Mouse (Mus musculus): ENCODE results near the gene Zc3h8.

The Zc3h8 gene

DNA sequence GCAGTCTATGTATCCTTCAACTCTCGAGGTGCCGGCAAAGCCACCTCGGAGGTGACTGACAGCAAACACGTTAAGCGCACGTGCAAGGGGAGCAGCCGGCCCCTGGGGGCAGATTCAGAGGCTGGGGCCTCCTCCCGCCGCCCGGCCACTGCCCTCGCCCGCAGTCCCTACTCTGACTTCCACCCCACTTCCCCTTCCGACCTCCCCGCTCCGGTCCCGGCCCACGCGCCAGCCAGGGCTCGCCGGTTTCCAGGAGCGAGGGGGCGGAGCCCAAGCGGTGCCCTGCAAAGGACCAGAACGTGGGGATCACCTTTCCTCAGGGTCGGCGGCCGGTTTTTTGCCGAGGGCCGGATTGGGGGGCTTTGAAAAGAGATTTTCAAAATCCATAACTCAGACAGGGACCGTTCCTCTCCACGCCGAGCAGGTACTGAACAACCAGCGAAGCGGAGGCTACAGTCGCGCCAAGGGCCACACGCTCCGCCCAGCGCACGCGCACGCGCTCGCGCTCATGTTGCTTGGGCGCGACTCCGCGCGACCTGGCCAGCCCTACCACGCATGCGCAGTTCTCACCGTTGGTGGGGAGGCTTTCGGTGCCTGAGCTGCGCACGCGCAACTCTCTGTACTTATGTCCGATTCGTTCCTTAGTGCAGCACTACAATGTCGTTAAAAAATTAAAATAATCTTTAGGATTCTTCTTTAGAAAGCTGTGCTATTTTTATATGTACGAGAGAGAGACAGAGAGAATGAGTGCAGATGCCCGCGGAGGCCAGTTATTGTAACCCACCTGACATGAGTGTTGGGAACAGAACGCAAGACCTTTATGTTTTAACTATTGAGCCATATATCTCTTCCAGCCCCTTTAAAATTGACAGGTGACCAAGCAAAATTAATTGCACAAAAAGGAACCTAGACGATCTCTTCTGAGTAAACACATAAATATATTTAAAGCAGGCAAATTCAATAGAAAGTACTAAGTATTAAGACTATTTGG lies at the start of gene Zc3h8:
Gene Zc3h8 (minus strand): TSS at position 540 of the 991 bp plus-strand sequence.
- peak; percentile 92 to 94 for DNase-seq (ENCODE audit: low spot score in 2 of 2)

DNA sequence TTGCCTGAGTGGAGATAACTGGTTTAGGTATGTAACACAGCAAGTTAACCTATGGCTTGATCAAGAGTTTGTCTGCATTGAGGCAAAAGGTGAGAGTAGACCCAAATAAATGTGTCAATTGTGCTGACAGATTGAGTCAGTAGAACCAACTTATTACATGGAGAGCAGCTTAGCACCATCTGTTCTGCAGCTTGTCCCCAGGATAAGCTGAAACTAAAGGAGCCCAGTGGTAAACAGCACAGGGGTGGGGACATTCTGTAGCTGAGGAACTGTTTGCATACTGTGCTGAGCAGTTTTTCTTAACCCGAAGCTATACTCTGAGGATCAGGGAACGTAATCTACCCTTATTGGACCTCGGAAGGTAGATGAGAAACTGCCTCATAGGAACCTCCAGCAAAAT lies 40.9 kb upstream of the Zc3h8 start:
- DNase-seq (ENCODE audit: low spot score in 2 of 2): peak; percentile 4 to 12

GRCm38 (mm10) chr2:128975572-128975971 lies 31.7 kb upstream of the Zc3h8 start:
- DNase-seq (ENCODE audit: low spot score in 2 of 2): no peak

DNA sequence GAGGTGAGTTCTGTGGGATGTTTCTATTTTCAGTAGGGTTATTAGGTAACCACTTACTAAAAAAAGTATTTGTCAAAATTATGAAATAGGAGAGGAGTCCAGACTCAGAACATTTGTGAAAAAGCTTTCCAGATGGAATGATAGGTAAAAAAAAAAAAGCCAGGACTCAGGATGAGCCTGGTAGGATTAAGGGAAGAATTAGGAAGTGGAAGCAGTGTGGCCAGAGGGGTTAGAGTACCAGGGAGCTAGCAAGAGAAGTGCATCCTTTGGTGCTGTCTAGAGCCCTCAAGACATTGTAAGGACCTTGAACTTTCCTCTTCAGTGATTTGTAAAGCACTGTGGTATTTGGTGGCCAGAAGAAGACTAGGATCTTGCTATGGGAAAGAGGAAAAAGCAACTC lies 28.4 kb upstream of the Zc3h8 start:
- no peak for DNase-seq (ENCODE audit: low spot score in 2 of 2)

DNA sequence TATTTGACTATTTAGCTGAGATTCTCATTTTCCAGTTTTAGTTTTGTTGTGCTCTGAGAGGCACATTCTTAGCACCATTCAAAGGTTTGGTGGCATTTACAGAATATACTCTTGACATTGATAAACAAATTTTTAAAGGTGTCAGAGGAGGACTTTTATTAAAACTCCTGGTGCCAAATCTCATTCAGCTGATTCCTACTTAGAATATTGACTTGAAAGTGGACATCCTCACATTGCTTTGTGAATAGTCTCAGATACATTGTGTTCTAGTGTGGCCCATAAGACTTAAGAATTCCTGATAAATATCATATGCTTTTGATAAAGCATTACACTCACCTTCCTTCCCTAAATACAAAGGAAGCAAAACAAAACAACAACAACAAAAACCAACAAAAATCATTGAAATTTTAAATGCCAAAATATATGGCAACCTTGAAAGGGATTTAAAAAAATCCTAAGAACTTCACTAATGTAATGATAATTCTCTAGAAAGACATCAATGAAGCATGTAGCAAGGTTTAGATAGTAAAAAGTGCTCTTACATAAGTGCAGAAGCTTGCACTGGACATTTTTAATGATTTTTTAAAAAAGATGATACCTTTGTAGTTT lies 24.7 kb upstream of the Zc3h8 start:
- no peak for DNase-seq (ENCODE audit: low spot score in 2 of 2)

- DNase-seq (ENCODE audit: low spot score in 2 of 2): peak; percentile 48 to 54
Observed at GRCm38 (mm10) chr2:128967661-128968441, 24.0 kb upstream of the Zc3h8 start, which contains the start of gene Gm10762. Gene Gm10762 (minus strand): TSS chr2:128967725.

GRCm38 (mm10) chr2:128966641-128967580 lies 23.0 kb upstream of the Zc3h8 start, which contains the start of gene Zc3h6:
Gene Zc3h6 (plus strand): TSS chr2:128967402.
- peak; percentile 95 to 97 for DNase-seq (ENCODE audit: low spot score in 2 of 2)

DNA sequence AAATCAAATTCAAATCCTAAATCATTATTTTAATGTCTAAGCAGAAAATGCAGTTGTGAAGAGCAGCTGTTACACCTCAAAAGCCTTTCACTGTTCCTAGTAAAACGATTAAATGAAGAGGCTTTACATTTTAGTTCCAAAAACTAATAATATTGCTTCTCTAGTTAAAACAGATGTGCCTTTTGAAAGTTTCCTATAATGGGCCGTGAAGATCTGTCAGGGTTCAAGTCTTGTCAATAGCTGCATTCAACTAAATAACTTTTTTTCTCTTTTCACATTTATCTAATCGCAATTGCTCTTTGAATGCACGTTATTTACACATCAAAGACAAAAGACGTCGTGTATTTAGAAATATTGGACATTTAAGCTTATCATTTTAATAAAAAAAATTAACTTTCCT lies 22.4 kb upstream of the Zc3h8 start:
- DNase-seq (ENCODE audit: low spot score in 2 of 2): no peak

- no peak for DNase-seq (ENCODE audit: low spot score in 2 of 2)
Observed at GRCm38 (mm10) chr2:128965505-128966105, 21.7 kb upstream of the Zc3h8 start.

DNA sequence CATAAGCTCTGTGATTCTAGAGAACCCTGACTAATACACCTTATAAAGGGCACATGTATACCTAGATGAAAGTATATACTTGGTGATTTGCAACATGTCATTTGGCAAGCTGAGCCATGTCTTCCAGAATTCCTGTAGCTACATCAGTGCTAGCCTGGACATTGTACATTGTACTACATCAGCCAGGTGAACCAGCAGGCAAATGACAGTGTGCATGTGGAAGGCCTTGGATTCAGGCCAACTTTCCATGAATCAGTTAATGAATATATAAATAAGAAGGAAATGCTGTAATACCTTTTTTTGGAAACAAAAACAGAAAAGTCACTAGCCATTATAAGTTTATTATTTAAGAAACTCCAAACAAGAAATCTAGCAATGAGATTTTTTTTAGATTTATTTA lies 10.3 kb upstream of the Zc3h8 start:
- DNase-seq (ENCODE audit: low spot score in 2 of 2): no peak

- no peak for DNase-seq (ENCODE audit: low spot score in 2 of 2)
Observed at GRCm38 (mm10) chr2:128947962-128948588, 4.2 kb upstream of the Zc3h8 start.

- DNase-seq (ENCODE audit: low spot score in 2 of 2): no peak
Observed at GRCm38 (mm10) chr2:128936256-128936655, 7.6 kb downstream of the Zc3h8 start.

- no peak for DNase-seq (ENCODE audit: low spot score in 2 of 2)
Observed at GRCm38 (mm10) chr2:128930704-128931103, 13.2 kb downstream of the Zc3h8 start.

DNA sequence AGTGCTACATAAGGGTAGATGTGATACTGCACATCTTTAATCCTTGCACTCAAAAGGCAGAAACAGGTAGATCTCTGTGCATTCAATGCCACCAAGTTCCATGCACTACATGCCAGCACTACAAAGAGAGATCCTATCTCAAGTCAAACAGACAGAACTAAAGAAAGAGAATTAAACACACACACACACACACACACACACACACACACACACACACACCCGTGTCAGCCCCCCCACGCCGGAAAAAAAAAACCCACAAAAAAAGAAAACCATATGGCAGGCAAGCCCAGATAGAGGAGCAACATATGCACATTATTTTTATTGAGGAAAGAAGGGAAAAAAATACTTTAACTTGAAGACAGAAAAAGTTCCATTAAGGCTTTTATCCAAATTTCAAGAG lies 15.4 kb downstream of the Zc3h8 start:
- no peak for DNase-seq (ENCODE audit: low spot score in 2 of 2)

- no peak for DNase-seq (ENCODE audit: low spot score in 2 of 2)
Observed at GRCm38 (mm10) chr2:128924799-128925198, 19.1 kb downstream of the Zc3h8 start.

DNA sequence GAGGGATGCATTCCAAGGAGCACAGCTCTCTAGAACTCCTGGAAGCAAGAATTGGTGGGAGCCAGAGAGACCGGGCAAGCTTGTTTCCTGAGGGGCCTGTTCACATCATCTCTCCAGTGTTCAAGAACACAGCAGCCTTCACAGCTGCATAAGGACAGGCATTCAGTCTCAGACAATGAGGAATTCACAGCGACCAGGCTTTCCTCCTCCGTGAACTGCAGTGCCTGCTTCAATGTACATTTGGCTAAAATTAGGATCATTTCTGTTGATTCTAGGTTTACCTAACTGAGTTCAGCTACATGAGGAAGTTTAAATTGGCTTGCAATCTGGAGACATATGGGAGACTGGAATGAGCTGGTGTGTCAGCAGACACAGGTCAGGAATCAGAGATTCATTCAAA lies 27.3 kb downstream of the Zc3h8 start:
- DNase-seq (ENCODE audit: low spot score in 2 of 2): peak in 1 of 2 experiments; percentile 2

- no peak for DNase-seq (ENCODE audit: low spot score in 2 of 2)
Observed at GRCm38 (mm10) chr2:128914978-128915377, 28.9 kb downstream of the Zc3h8 start.

- no peak for DNase-seq (ENCODE audit: low spot score in 2 of 2)
Observed at GRCm38 (mm10) chr2:128903661-128904060, 40.2 kb downstream of the Zc3h8 start.

- DNase-seq (ENCODE audit: low spot score in 2 of 2): no peak
Observed at GRCm38 (mm10) chr2:128902843-128903242, 41.0 kb downstream of the Zc3h8 start.

GRCm38 (mm10) chr2:128892180-128892721 lies 51.6 kb downstream of the Zc3h8 start:
- no peak for DNase-seq (ENCODE audit: low spot score in 2 of 2)

Data from right cerebral cortex, postnatal 36 days (tissue).